Mouse (Mus musculus) embryo, embryonic 10.5 days (tissue): ENCODE measurements at regions not wholly inside any gene's neighbourhood (a gene's known extent, or its start where the extent isn't known, plus 50 kb on each side); places are given as distances from the start of the nearest gene placed in this dataset.
"Not testable (repeated sequence)": the region's sequence is repeated elsewhere in the genome, so short reads cannot be mapped to it uniquely, and the experiment has no call there.

Source experiments
- DNase-seq: peaks from one replicate; pipeline ENCODE4 v3.0.0-alpha.2; 2015; ENCODE audit warnings: low spot score

GRCm38 (mm10) chr16:26860566-26860965 lies 130.9 kb downstream of the Gmnc start:
- DNase-seq: no peak

GRCm38 (mm10) chr16:26849191-26849590 lies 142.3 kb downstream of the Gmnc start:
- no peak for DNase-seq

- DNase-seq: no peak
These were observed 164.4 kb downstream of the Gmnc start for GRCm38 (mm10) chr16:26827006-26827405.

- not testable (repeated sequence) for DNase-seq
These were observed 180.3 kb downstream of the Gmnc start for GRCm38 (mm10) chr16:26811201-26811600.

- DNase-seq: no peak
These were observed 186.0 kb downstream of the Gmnc start for GRCm38 (mm10) chr16:26805426-26805825.

GRCm38 (mm10) chr16:26787042-26787620 lies 204.3 kb downstream of the Gmnc start:
- DNase-seq: no peak

GRCm38 (mm10) chr16:26782331-26782730 lies 200.8 kb downstream of the Il1rap start:
- DNase-seq: peak; percentile 43
